Mouse (Mus musculus): Measurements from ENCODE around the gene Map3k6. TPM values are rescaled to one million over a fixed set of nuclear protein-coding genes. Genes with fewer than 3 reads are reported as not detected.

Map3k6 gene
- polyA plus RNA-seq, 1 experiment from 2014 or later, result 2.8 TPM

Small RNAs within 50 kb of the gene (microRNA-seq; reads per million reads assigned to microRNA genes)
- 1.9 reads per million for gene Mir7017

Other genes starting within 250 kb of the Map3k6 start
- 8.9 and 9.1 TPM in 2 replicates for gene Ahdc1, start 229.6 kb upstream of the Map3k6 start, polyA plus RNA-seq (2016; fragmentation: Nextera tagmentation; extraction: Ambion mirVana)
- gene Wasf2, start 110.3 kb upstream of the Map3k6 start, polyA plus RNA-seq (2016; fragmentation: Nextera tagmentation; extraction: Ambion mirVana), result 43.5 and 50.0 TPM in 2 replicates
- 0.24 and 0.47 TPM in 2 replicates for gene Cd164l2, start 28.7 kb upstream of the Map3k6 start, polyA plus RNA-seq (2016; fragmentation: Nextera tagmentation; extraction: Ambion mirVana)
- 0.22 and 0.40 TPM in 2 replicates for gene Gpr3, start 28.3 kb upstream of the Map3k6 start, polyA plus RNA-seq (2016; fragmentation: Nextera tagmentation; extraction: Ambion mirVana)
- 1.3 and 1.8 TPM in 2 replicates for gene Sytl1, start 22.3 kb downstream of the Map3k6 start, polyA plus RNA-seq (2016; fragmentation: Nextera tagmentation; extraction: Ambion mirVana)
- gene Tmem222, start 37.0 kb downstream of the Map3k6 start, polyA plus RNA-seq (2016; fragmentation: Nextera tagmentation; extraction: Ambion mirVana), result 79.9 and 85.5 TPM in 2 replicates
- gene Wdtc1, start 112.7 kb downstream of the Map3k6 start, polyA plus RNA-seq (2016; fragmentation: Nextera tagmentation; extraction: Ambion mirVana), result 24.2 and 26.1 TPM in 2 replicates
- gene Slc9a1, start 128.9 kb downstream of the Map3k6 start, polyA plus RNA-seq (2016; fragmentation: Nextera tagmentation; extraction: Ambion mirVana), result 9.0 and 9.2 TPM in 2 replicates
- 0.13 and 0.60 TPM in 2 replicates for gene Tent5b, start 239.3 kb downstream of the Map3k6 start, polyA plus RNA-seq (2016; fragmentation: Nextera tagmentation; extraction: Ambion mirVana)

Data from midbrain, embryonic 12.5 days (tissue).